Mouse (Mus musculus): ENCODE results near the gene Lrmp. TPM values are rescaled to one million over a fixed set of nuclear protein-coding genes. Genes with fewer than 3 reads are reported as not detected.
A peak's percentile ranks its signal among the peaks of the same experiment; 100 is the strongest.

The Lrmp gene
- total and polyA plus RNA-seq, 3 experiments, result 64.3 to 70.1 TPM; not detected in 1

DNA sequence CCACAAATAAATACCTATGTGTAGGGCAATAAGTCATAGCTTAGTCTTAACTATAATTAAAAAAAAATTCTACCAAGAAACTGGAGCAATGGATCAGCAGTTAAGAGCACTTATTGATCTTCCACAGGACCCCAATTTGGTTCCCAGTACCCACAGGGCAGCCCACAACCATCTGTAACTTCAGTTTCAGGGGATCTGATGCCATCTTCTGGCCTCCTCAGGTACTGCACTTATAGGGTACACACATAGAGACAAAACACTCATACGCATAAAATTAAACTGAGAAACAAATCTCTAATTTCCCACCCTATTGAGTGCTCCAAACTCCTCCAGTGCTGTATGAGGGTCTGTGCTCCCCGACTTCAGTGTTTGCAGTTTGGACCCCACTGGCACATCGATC is 12.2 kb downstream of the Lrmp start:
- H3K27ac ChIP-seq (ENCODE audit: control insufficient read depth, low read depth, low read length), result no peak overlapping the region
- H3K9me3 ChIP-seq (replicated peaks; ENCODE audit: insufficient read depth, low read length), result no peaks in the 10 kb centered on the region
- no peaks in the 10 kb centered on the region for H3K27me3 ChIP-seq (ENCODE audit: control insufficient read depth in 1 of 2, insufficient read depth in 2 of 2, low read length in 2 of 2)
- H3K4me3 ChIP-seq (ENCODE audit: control insufficient read depth in 1 of 2, insufficient read depth in 1 of 2, low read depth in 2 of 2, low read length in 2 of 2), result no peak overlapping the region
- peaks cover 25% of the 10 kb centered on the region for H3K79me2 ChIP-seq (ENCODE audit: control insufficient read depth, insufficient read depth, low read length, poor library complexity)
- no peak overlapping the region for H3K9ac ChIP-seq (ENCODE audit: control insufficient read depth, low read depth, low read length, poor library complexity, severe bottlenecking)
- TF ChIP-seq RCOR1 (IDR thresholded peaks at IDR 0.05; ENCODE audit: low read depth, low read length), result no peak
- no peak for TF ChIP-seq EP300 (IDR thresholded peaks at IDR 0.05; ENCODE audit: low read depth in 1 of 2, low read length in 2 of 2)
- TF ChIP-seq ZMIZ1 (IDR thresholded peaks at IDR 0.05; ENCODE audit: low read depth, low read length), result no peak
- no peak for TF ChIP-seq MXI1 (IDR thresholded peaks at IDR 0.05; ENCODE audit: low read depth, low read length)
- no peak for TF ChIP-seq ETS1 (IDR thresholded peaks at IDR 0.05; ENCODE audit: low read depth, low read length)
- no peak for TF ChIP-seq E2F4 (IDR thresholded peaks at IDR 0.05; ENCODE audit: borderline replicate concordance, low read depth, low read length)
- no peak for TF ChIP-seq NRF1 (IDR thresholded peaks at IDR 0.05; ENCODE audit: insufficient read depth, low read depth, low read length, poor library complexity, severe bottlenecking)
- no peak for TF ChIP-seq HCFC1 (IDR thresholded peaks at IDR 0.05; ENCODE audit: low read depth, low read length)
- no peak for TF ChIP-seq POLR2A (IDR thresholded peaks at IDR 0.05; ENCODE audit: control insufficient read depth in 1 of 2, insufficient read depth in 1 of 2, low read depth in 1 of 2, low read length in 2 of 2, poor library complexity in 1 of 2)
- TF ChIP-seq GABPA (IDR thresholded peaks at IDR 0.05; ENCODE audit: low read depth, low read length), result no peak
- TF ChIP-seq SMC3 (IDR thresholded peaks at IDR 0.05; ENCODE audit: low read depth, low read length), result peak; percentile 33
- TF ChIP-seq CHD1 (IDR thresholded peaks at IDR 0.05; ENCODE audit: low read depth, low read length), result no peak
- TF ChIP-seq TAL1 (IDR thresholded peaks at IDR 0.05; ENCODE audit: low read length), result no peak
- no peak for TF ChIP-seq POLR2AphosphoS5 (IDR thresholded peaks at IDR 0.05; ENCODE audit: borderline replicate concordance, low read depth, low read length)
- TF ChIP-seq GATA1 (IDR thresholded peaks at IDR 0.05; ENCODE audit: low read depth, low read length), result no peak
- TF ChIP-seq MAX (IDR thresholded peaks at IDR 0.05; ENCODE audit: low read length), result no peak
- no peak for TF ChIP-seq ZKSCAN1 (IDR thresholded peaks at IDR 0.05; ENCODE audit: low read depth, low read length)
- TF ChIP-seq MYB (IDR thresholded peaks at IDR 0.05; ENCODE audit: low read depth, low read length), result no peak
- TF ChIP-seq CTCF (IDR thresholded peaks at IDR 0.05 in 2 of 3, conservative IDR thresholded peaks at IDR 0.05 in 1 of 3; ENCODE audit: control insufficient read depth in 1 of 3, insufficient read depth in 1 of 3, low read depth in 2 of 3, low read length in 3 of 3, poor library complexity in 1 of 3, severe bottlenecking in 1 of 3), result peak in 2 of 3 experiments; percentile 49 to 54; a peak in 4 of 6 replicates
- no peak for TF ChIP-seq ELF1 (IDR thresholded peaks at IDR 0.05; ENCODE audit: low read depth, low read length)
- TF ChIP-seq RAD21 (IDR thresholded peaks at IDR 0.05; ENCODE audit: low read depth, low read length), result peak; percentile 42
- DNase-seq (ENCODE audit: low read depth, low spot score), result peak; percentile 46
- H3K4me1 ChIP-seq (ENCODE audit: control insufficient read depth in 1 of 2, insufficient read depth in 2 of 2, low read length in 2 of 2), result peaks cover 17 to 27% of the 10 kb centered on the region in 2 experiments
- H3K36me3 ChIP-seq (ENCODE audit: control insufficient read depth in 1 of 2, insufficient read depth in 2 of 2, low read length in 2 of 2), result peaks cover 0 to 36% of the 10 kb centered on the region in 2 experiments; a peak in 2 of 4 replicates

DNA sequence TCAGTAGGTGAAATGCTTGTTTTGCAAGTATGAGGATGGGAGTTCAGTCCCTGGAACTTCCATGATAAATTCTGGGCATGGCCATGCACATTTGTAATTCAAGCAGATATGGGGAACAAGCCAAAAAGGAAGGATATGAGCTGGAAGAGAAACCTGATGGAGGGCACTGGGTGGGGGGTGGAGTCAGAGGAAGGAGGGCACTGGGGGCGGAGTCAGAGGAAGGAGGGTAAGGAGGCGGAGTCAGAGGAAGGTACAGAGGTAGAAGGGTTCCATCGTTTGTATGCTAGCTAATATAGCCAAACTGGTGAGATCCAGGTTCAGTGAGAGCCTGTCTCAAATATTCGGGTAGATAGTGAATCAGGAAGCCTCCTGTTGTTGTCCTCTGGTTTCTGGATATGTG is 14.1 kb downstream of the Lrmp start:
- Histone ChIP-seq H3K27me3 (ENCODE audit: control insufficient read depth in 1 of 2, insufficient read depth in 2 of 2, low read length in 2 of 2) (no peaks in the 10 kb centered on the region), H3K9ac (ENCODE audit: control insufficient read depth, low read depth, low read length, poor library complexity, severe bottlenecking) (no peak overlapping the region), H3K36me3 (ENCODE audit: control insufficient read depth in 1 of 2, insufficient read depth in 2 of 2, low read length in 2 of 2) (peaks cover 0 to 21% of the 10 kb centered on the region in 2 experiments; a peak in 2 of 4 replicates), H3K4me1 (ENCODE audit: control insufficient read depth in 1 of 2, insufficient read depth in 2 of 2, low read length in 2 of 2) (peaks cover 14 to 19% of the 10 kb centered on the region in 2 experiments), H3K4me3 (ENCODE audit: control insufficient read depth in 1 of 2, insufficient read depth in 1 of 2, low read depth in 2 of 2, low read length in 2 of 2) (no peak overlapping the region), H3K9me3 (replicated peaks; ENCODE audit: insufficient read depth, low read length) (no peaks in the 10 kb centered on the region), H3K79me2 (ENCODE audit: control insufficient read depth, insufficient read depth, low read length, poor library complexity) (peaks cover 15% of the 10 kb centered on the region; the same call in 1 of the 2 replicates), H3K27ac (ENCODE audit: control insufficient read depth, low read depth, low read length) (no peak overlapping the region)
- TF ChIP-seq SIN3A (IDR thresholded peaks at IDR 0.05; ENCODE audit: low read length) (no peak), MAX (IDR thresholded peaks at IDR 0.05; ENCODE audit: low read length) (no peak), POLR2A (IDR thresholded peaks at IDR 0.05; ENCODE audit: control insufficient read depth in 1 of 2, insufficient read depth in 1 of 2, low read depth in 1 of 2, low read length in 2 of 2, poor library complexity in 1 of 2) (no peak), ZKSCAN1 (IDR thresholded peaks at IDR 0.05; ENCODE audit: low read depth, low read length) (no peak), RCOR1 (IDR thresholded peaks at IDR 0.05; ENCODE audit: low read depth, low read length) (no peak), MAFK (IDR thresholded peaks at IDR 0.05; ENCODE audit: borderline replicate concordance, low read depth, low read length) (no peak), POLR2AphosphoS2 (IDR thresholded peaks at IDR 0.05; ENCODE audit: low read length) (no peak), NRF1 (IDR thresholded peaks at IDR 0.05; ENCODE audit: insufficient read depth, low read depth, low read length, poor library complexity, severe bottlenecking) (no peak), EP300 (IDR thresholded peaks at IDR 0.05; ENCODE audit: low read depth in 1 of 2, low read length in 2 of 2) (no peak)
- DNase-seq (ENCODE audit: low read depth, low spot score), result peak; percentile 13

Data from MEL (cell line).